Mouse (Mus musculus): ENCODE data around the gene Elof1.
A peak's percentile ranks its signal among the peaks of the same experiment; 100 is the strongest.

The Elof1 gene

GRCm38 (mm10) chr9:22135644-22136390, 18.8 kb upstream of the Elof1 start, which contains the start of gene Acp5:
Gene Acp5, minus strand, starts transcription at chr9:22135711.
- no peak for DNase-seq

- DNase-seq, result no peak
Observed at GRCm38 (mm10) chr9:22134988-22135643, 18.1 kb upstream of the Elof1 start.

GRCm38 (mm10) chr9:22134246-22134890, 17.4 kb upstream of the Elof1 start:
- DNase-seq, result no peak

DNA sequence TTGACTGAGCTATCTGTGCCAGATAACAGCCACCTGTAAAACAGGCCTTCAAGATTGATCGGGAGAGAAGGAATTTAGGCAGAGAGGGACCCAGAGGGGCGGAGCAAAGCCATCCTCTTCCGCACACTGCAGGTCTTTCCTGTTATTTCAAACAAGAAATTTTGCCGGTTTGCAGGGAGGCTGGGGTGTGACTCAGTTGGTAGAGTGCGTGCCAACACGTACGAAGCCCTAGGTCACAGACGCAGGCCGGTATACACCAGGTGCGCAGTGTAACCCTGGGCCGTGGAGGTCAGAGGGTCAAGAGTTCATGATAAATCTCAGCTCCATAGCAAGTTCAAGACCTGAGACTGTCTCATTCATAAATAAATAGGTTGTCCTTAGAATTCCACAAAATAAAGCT, 15.2 kb upstream of the Elof1 start:
- no peak for DNase-seq

DNA sequence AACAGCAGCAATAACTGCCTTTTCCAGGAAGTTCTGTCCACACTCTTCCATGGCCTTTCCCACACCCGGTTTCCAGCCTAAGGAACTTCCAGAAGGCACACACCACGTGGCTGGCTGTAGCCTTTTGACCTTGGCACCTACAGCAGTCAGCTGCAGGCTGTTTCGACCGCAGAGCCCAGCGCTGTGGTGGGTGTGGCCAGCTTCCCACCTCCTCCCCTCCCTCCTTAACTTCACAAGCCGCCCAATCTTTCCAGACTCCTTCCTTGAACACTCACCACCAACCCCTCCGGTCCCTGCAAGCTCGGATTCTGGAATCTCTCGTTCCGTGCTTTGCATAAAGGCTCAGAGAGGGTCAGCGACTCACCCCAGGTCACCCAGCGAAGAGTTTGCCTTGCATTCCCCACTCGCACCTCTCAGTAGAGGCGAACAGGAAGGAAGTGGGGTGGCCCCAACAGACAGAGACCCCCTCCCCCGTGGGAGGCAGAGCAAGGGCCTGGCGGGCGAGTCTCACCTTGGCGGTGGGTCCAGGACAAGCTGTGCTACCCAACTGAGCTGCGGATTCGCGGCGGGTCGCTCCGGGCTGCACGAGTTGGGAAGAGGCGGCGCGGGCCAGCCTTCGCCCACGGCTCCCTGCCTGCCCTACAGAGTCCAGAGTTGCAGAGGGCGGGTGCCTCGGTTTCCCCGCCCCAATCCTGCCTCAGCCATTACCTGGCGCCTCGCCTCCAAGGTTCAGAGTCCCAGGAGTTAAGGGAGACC, 14.4 kb upstream of the Elof1 start:
- DNase-seq, result peak; percentile 75 to 83

- DNase-seq, result no peak
Observed at GRCm38 (mm10) chr9:22125246-22126027, 8.5 kb upstream of the Elof1 start.

DNA sequence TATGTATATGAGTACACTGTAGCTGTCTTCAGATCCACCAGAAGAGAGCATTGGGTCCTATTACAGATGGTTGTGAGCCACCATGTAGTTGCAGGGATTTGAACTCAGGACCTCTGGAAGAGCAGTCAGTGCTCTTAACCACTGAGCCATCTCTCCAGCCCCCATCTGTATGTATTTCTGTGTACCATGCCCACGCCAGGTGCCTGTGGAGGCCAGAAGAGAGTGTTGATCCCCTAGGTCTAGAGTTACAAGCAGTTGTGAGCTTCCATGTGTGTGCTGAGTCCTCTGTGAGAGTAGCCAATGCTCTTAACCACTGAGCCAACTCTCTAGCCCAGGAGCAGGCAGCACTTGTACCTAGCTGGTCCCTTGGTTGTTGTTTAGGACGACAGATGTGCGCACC, 7.2 kb upstream of the Elof1 start:
- no peak for DNase-seq

DNA sequence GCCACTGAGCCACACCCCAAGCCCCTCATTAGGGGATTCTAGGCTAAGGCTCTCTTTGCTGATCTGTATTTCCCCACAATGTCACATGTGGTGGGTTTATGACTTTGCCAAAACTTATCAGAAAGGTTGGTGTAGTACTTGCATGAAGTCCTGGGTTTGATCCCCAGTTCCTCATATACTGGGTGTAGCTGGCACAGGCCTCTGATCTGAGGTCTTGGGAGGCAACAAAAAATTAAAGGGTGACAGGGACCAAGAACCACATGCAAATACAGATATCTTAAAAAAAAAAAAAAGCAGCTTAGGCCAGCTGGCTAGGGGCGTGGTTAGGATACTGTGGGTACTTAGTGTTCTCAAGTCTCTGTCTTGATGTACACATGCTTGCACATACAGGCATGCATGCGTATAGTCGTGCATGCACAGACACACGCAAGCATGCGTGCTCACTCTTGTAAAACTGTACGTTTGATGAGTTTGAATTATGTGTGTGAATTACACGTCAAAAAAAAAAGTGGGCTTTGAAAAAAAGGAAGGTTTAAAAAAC, 6.2 kb upstream of the Elof1 start:
- DNase-seq, result no peak

GRCm38 (mm10) chr9:22122005-22122404, 5.0 kb upstream of the Elof1 start:
- no peak for DNase-seq

DNA sequence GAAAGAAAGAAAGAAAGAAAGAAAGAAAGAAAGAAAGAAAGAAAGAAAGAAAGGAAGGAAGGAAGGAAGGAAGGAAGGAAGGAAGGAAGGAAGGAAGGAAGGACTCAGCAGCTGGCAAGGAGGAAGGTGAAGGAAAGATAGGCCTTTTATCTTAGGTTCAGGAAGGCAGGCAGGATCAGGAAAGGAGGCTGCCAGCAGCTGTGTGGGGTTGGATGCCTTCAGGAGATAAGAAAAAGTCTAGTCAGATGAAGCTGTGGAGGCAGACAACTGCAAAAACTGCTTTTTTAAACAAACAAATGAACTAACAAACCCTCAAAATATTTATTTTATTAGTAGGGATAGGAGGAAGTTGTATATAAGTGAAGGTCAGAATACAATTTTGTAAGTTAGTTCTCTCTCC, 4.6 kb upstream of the Elof1 start:
- no peak for DNase-seq

DNA sequence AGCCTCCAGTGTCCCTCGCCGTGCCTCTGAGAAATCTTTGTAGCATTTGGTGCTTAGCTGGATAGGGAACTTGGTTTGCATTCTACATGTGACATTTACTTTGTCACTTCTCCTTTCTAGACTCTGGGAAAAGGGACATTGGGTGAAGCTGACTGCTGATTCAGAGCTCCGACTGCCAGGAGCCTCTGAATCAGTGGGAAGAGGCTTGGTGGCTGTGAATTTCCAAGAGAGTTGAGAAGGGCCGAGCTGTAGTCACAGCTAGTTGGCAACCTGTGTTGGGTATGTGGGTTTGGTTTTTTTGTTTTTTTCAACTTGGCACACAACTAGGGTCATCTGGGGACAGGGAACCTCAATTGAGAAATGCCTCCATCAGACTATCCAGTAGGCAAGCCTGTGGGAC, 2.6 kb upstream of the Elof1 start:
- no peak for DNase-seq

GRCm38 (mm10) chr9:22117754-22118456, 933 bp upstream of the Elof1 start:
- DNase-seq, result peak; percentile 64 to 73

DNA sequence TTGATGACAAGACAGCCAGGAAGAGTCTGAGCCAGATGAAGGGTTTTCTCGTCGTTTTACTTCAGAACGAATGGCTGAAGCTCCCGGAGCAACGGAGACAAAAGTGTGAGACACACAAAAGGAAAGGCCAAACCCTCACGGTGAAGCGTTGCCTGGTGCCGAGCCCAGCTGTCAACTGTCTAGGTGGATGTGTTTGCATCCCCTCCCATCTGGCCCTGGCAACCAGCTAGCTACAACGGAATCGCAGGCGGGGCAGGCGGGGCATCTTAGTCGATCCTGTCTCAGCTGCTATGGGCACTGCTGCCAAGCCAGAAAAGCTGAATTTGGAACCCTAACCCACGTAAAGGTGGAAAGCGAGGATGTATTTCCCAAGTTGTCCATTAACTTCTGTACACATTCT, 886 bp downstream of the Elof1 start:
- DNase-seq, result no peak

GRCm38 (mm10) chr9:22115635-22116034, 1.3 kb downstream of the Elof1 start:
- DNase-seq, result no peak

DNA sequence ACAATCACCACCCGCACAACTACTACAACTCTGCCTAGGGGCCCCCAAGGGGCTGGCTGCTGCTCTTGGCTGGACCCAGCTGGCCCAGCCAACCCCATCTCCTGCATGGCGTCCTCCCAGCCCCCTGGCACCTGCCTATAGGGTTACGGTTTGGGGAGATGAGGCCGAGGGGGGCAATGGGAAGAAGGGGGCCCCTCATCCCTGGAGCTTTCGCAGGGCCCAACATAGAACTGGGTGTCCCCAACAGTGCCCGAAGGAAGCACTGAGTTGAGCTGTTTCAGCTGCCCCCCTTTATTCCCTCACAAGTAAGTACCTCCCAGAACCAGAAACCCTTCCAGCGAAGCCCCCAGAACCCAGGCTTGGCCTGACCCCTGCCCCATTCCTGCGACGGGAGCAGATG, 8.8 kb downstream of the Elof1 start:
- DNase-seq, result no peak

GRCm38 (mm10) chr9:22099922-22100321, 17.1 kb downstream of the Elof1 start:
- DNase-seq, result no peak

- no peak for DNase-seq
Observed at GRCm38 (mm10) chr9:22098993-22099696, 17.8 kb downstream of the Elof1 start, which contains the start of gene Cnn1. Gene Cnn1, plus strand, starts transcription at chr9:22099216.

DNA sequence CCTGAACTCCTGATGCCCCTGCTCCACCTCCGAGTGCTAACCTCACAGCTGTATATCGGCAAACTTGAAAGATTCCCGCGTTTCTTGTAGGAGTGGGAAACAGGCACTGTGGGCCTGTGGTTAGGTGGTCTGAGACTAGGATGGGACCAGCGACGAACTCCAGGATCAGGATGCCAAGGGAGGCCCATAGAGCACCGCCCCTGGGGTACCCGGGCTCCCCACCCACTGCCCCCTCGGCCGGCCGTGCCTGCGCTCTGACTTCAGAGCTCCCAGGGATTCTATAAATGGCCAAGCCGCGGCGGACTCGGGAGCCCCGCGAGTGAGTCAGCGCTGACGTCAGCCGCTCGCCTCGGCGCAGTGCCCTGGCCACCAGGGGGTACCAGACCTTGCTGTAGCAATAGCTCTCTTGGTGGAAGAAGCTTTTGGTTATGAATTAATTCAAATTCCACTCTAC, 21.1 kb downstream of the Elof1 start:
- DNase-seq, result peak; percentile 85 to 87

- no peak for DNase-seq
Observed at GRCm38 (mm10) chr9:22092746-22093145, 24.2 kb downstream of the Elof1 start.

- no peak for DNase-seq
Observed at GRCm38 (mm10) chr9:22089986-22090385, 27.0 kb downstream of the Elof1 start.

GRCm38 (mm10) chr9:22089281-22089680, 27.7 kb downstream of the Elof1 start:
- DNase-seq, result no peak

Data from kidney, postnatal 25 days (tissue).